Mouse (Mus musculus) testis, adult 2 months (tissue): ENCODE data around the gene Abhd15. TPM values are rescaled to one million over a fixed set of nuclear protein-coding genes. Genes with fewer than 3 reads are reported as not detected.

Experiments
- H3K27ac ChIP-seq: fragments of 200-500 bp; 2 replicates; pipeline ENCODE4 v1.5.1; 2012; ENCODE audit warnings: low read depth, low read length; ENCODE audit not compliant: control insufficient read depth, insufficient read depth
- H3K27me3 ChIP-seq: fragments of 200-500 bp; 2 replicates; pipeline ENCODE4 v1.6.1; 2012; ENCODE audit warnings: mild to moderate bottlenecking, low read length, moderate library complexity; ENCODE audit not compliant: control insufficient read depth, insufficient read depth
- H3K36me3 ChIP-seq: fragments of 200-500 bp; 2 replicates; pipeline ENCODE4 v1.6.1; 2012; ENCODE audit warnings: mild to moderate bottlenecking, low read length; ENCODE audit not compliant: control insufficient read depth, insufficient read depth
- H3K4me1 ChIP-seq: fragments of 200-500 bp; 2 replicates; pipeline ENCODE4 v1.6.1; 2012; ENCODE audit warnings: low read length; ENCODE audit not compliant: control insufficient read depth, insufficient read depth
- H3K4me3 ChIP-seq: fragments of 200-500 bp; 2 replicates; pipeline ENCODE4 v1.5.1; 2012; ENCODE audit warnings: low read depth, mild to moderate bottlenecking, low read length, moderate library complexity, mixed read lengths; ENCODE audit not compliant: control insufficient read depth
- CTCF ChIP-seq: fragments of 200-500 bp; IDR thresholded peaks from 2 replicates; pipeline ENCODE4 v1.5.1; 2012; ENCODE audit warnings: low read depth, mild to moderate bottlenecking, inconsistent platforms, low read length, moderate library complexity; ENCODE audit not compliant: control insufficient read depth, insufficient read depth, insufficient replicate concordance
- POLR2A ChIP-seq: fragments of 200-500 bp; IDR thresholded peaks from 2 replicates; pipeline ENCODE4 v1.6.1; 2012; ENCODE audit warnings: low read depth, mild to moderate bottlenecking, inconsistent platforms, low read length, moderate library complexity; ENCODE audit not compliant: control insufficient read depth
- polyA plus RNA-seq: library from polyadenylated mRNA; depleted of rRNA; stranded (reverse); fragments of >200 nt; gene quantifications from 2 replicates; pipeline ENCODE4 v1.2.3, GENCODE M21; 2012; rRNA removed

The Abhd15 gene
- polyA plus RNA-seq, 1 experiment: 0.17 TPM

DNA sequence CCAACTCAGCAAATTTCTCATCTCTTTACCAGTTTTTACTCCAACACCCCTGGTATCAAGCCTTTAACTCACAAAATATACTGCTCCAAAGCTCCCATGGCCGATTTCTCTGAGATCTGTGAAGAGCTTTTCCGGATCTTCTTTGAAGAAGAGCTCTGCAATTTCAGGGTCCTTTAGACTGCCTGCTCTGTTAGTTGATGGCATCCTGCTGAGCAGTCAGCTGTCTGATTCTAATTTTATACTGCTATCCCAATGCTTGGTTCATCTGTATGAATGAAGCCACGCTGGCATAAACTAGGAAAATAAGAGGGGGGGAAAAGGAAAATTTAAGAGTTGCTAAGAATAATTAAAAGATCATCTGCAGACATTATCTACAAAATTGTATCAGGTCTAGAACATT, 70.3 kb downstream of the Abhd15 start:
- TF ChIP-seq CTCF: no peak
- TF ChIP-seq POLR2A: no peak
- peaks cover 2% of the 10 kb centered on the region; the same call in 1 of the 2 replicates for H3K36me3 ChIP-seq

More for the DNA sequence above, 70.3 kb downstream of the Abhd15 start:
- Histone ChIP-seq H3K27me3 (no peaks in the 10 kb centered on the region), H3K27ac (no peak overlapping the region), H3K4me3 (no peak overlapping the region), H3K4me1 (no peaks in the 10 kb centered on the region)

Other genes starting within 250 kb of the Abhd15 start
- gene Coro6, start 52.7 kb upstream of the Abhd15 start, polyA plus RNA-seq: 2.7 TPM in 2 replicates
- gene Ankrd13b, start 25.4 kb upstream of the Abhd15 start, polyA plus RNA-seq: 2.9 and 3.6 TPM in 2 replicates
- gene Git1, start 21.6 kb upstream of the Abhd15 start, polyA plus RNA-seq: 566 and 585 TPM in 2 replicates
- gene Trp53i13, start 859 bp downstream of the Abhd15 start, polyA plus RNA-seq: 46.7 and 54.1 TPM in 2 replicates
- not detected in 2 replicates for gene Gm10392, start 4.1 kb downstream of the Abhd15 start, polyA plus RNA-seq
- gene Taok1, start 92.7 kb downstream of the Abhd15 start, polyA plus RNA-seq: 4.5 and 5.8 TPM in 2 replicates
- gene Nufip2, start 171.0 kb downstream of the Abhd15 start, polyA plus RNA-seq: 12.1 and 14.4 TPM in 2 replicates
- not detected in 2 replicates for gene Cryba1, start 210.2 kb downstream of the Abhd15 start, polyA plus RNA-seq
- 13.4 and 13.6 TPM in 2 replicates for gene Myo18a, start 248.1 kb downstream of the Abhd15 start, polyA plus RNA-seq